Mouse (Mus musculus) layer of hippocampus, adult 9-11 months (tissue): ENCODE results near the gene Gls2.

ENCODE experiments used
- DNase-seq: peaks from one replicate; pipeline ENCODE4 v3.0.0; 2022

Gls2 gene

DNA sequence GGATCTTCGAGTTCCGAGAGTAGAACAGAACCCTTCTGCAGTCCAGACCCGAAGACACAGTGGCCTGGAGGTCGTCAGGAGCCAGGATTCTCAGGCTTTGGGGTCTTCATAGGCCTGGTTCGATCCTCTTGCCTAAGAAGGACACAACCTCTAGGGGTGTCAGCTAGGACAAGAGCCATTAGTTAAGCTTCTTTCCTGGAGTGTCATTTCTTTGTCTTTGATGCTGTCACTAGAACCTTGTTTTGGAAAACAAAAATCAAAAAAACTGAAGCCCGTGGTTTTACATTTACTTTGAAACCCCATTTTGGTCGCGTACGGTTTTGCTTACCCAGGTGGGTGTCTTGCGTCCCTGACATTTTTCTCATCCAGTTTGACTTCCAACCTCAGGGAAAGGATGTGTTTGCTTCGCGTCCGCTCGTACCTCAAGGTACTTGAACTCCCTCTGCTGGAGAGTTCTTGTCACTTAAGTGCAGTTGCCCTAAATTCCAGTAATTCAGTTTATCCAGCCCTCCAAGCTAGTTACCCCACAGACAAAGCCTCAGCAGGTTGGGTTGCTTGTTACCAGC, 38.2 kb downstream of the Gls2 start:
- DNase-seq, result peak; percentile 71

DNA sequence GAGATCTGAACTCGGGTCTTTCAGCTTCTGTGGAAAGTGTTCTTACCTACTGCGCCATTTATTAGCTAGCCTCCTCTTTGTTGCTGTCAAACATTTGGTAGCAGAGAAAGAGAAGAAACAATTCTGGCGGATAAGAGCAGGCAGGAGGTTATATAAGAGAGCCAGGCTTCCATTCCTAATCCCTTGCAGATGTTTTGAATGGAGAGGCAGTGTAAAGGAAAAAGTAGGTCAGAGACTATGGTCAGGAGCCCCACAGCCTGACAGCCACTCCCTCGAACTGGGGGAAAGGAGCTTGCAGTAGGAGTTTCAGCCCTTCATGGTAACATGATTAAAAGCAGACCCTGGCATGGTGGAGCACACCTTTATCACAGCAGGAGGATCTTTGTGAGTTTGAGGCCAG, 42.1 kb downstream of the Gls2 start:
- DNase-seq, result no peak

DNA sequence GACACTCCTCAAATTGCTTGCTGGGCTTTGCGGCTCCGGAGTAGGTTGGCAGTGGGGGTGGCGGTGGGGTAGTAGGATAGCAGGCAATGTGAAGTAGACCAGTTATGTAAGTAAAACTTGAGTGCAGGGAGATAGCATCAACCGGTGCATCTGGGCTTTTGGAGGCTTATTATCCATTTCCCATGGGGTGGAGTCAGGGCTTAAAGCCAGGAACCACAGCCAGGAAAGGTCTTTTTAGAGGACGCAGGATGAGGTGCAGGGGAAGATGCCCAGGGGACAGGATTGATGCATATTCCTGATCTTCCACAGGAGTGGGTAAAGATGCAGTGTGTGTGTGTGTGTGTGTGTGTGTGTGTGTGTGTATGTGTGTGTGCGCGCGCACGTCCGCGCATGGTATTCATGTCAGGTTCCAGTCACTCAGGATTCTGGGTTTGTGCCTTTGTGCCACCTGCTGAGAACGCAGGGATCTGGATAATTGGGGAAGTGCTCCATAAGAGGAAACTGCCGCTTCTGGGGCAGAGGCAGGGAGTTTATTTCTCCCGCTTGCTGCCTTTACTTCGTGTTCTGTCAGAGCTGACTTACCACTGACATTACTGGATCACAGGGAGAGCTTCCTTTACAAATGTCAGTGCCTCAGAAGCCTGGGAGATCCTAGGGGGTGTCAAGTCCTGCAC, 43.7 kb downstream of the Gls2 start:
- peak; percentile 21 for DNase-seq

DNA sequence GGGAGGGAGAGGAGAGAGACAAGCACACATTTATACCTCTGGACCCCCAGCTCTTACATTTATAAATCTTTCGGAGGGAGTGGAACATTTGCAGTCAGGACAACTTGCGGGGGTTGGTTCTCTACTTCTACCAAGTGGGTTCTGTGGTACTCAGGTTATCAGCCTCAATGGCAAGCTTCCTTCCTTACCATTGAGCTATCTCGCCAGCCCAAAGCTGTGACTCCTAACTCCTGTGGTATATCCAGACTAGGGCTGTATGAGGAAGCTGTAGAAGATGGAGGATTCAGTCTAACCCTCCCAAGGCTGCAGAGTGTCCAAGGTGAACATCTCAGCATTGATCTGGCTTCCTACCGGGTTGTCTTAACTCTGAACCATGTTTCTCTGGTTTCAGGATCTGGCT, 44.9 kb downstream of the Gls2 start:
- DNase-seq, result no peak

DNA sequence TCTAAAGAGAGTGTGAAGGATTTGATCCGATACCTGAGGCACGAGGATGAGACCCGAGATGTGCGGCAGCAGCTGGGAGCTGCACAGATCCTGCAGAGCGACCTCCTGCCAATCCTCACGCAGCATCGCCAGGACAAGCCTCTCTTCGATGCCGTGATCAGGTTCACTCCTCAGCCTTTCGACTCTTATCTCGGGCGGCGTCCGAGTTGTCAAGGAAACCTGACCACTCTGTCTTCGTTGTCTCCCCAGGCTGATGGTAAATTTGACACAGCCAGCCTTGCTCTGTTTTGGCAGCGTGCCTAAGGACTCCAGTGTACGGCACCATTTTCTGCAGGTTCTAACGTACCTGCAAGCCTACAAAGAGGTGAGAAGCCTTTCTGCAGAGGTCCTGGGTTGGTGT, 45.9 kb downstream of the Gls2 start:
- no peak for DNase-seq

DNA sequence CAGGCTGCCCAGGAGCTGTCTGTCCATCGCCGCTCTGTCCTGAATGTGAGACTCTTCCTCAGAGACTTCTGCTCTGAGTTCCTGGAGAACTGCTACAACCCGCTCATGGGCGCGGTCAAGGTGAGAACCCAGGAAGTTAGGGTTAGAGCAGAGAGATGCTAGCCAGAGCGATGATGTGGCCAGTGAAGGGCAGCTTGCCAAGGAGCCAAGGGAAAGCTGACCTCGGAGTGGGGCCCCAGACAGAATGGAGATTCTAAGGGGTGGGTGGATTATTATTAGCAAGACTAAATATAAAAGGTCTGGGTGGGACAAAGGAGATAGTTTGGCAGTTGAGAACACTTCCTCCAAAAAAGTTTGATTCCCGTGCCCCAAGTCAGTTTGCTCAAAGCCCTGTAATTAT, 49.0 kb downstream of the Gls2 start:
- no peak for DNase-seq

DNA sequence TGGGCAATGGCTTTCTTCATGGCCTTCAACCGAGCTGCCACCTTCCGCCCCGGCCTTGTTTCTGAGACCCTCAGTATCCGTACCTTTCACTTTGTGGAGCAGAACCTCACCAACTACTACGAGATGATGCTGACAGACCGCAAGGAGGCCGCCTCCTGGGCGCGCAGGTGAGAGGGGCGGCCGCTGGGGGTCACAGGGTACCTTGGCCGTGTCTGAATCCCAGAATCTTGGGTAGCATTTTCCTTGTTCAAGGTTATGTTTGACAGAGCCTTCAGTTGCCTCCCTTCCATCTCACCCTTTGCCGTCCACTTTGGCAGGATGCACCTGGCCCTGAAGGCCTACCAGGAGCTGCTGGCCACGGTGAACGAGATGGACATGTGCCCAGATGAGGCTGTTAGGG, 49.9 kb downstream of the Gls2 start:
- no peak for DNase-seq

DNA sequence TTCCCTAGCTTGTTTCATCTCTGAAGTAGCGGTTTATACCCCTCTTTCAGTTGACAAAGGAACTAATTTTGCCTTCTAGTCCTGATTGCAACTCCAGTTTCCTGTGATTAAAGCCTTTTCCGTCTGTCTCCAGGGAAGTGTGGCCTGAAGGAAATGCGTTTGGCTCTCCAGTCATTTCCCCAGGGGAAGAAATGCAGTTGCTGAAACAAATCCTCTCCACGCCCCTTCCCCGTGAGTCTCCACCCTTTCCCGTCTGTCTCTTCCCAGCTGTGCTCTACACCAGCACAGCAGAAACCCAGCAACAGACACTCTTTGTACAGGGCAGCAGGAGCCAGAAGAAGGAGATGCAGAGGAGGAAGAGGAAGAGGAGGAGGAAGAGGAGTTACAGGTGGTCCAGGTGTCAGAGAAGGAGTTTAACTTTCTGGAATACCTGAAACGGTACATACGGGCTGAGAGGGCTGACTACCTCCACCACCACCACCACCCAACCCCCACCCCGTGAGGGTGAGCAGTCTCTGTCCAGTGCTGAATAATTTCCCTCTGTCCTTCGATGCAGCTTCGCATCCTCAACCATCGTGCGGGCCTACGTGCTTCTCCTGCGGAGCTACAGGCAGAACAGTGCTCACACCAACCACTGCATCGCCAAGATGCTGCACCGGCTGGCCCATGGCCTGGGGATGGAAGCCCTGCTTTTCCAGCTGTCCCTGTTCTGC, 52.9 kb downstream of the Gls2 start:
- DNase-seq, result no peak

DNA sequence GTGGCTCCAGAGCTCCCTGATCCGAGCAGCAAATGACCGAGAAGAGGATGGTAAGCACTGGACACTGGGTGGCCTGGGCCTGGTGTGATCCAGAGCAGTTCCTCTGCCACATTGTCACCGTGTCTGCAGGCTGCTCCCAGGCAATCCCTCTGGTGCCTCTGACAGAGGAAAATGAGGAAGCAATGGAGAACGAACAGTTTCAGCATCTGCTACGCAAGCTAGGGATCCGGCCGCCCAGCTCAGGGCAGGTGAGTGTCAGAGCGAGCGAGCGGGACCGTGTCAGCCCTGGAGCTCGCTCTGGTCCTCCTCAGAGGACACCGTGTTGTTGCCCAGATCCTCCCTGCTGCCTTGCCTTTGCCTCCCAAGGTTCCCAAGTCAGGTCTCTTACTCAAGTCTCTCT, 56.3 kb downstream of the Gls2 start:
- DNase-seq, result no peak

DNA sequence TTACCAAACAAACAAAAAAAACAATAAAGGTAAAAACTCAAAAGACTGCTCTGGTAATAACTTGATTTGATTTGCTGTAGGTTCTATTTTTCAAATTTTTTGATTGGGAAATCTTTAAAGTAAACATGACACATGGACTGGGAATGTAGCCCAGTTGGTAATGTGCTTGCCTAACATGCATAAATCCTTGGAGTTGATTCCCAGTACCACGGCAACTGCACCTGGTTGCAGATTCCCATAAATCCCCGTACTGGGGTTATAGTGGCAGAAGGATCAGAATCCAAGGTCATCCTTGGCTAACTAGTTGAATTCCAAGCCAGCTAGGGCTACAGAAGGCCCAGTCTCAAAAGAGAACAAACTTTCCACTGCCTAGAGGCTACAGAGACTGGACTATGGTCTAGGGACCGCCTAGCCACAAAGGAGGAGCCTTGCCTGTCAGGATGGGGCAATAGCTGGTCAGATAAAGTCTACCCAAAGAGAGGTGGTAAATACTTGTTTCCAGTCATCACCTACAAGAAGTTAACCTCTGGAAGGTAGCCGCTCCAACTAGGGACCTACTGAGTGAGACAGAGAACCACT, 59.5 kb downstream of the Gls2 start, which contains the start of gene Apon:
TSS of gene Apon (plus strand) at position 420 of the 579 bp plus-strand sequence.
- DNase-seq, result no peak

DNA sequence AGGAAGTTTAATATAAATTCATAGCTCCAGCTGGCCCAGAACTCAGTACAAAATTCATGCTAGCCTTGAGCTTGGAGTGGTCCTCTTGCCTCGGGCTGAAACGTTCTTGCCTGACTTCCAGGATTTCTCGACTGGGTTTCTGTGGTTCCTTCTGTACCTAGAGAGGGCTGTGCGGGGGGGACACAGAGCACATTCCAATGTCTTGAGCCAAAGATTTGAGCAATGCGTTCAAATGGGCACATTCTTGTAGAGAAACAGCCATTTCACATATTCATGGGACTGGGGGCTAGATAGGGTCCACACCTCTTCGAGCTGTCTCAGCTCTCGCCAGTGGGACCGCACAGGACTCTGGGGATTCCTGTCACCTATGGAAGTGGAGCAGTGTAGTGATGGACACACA, 61.7 kb downstream of the Gls2 start:
- no peak for DNase-seq

DNA sequence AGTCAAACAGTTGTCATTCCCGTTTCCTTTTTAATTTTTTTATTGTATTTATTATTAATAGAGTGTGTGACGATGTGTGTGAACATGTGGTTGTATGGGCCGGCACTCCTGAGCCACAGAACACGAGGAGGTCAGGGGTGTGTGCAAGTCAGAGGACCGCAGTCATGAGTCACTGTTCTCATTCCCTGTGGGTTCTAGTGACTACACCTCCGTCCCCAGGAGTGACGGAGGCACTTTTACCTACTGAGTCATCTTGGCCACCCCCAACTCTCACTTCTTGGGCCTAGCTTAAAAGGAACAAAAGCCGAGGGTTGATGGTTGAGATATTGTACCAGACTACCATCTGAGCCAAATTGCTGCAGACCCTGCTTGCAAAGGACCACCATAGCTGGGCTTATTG, 62.1 kb downstream of the Gls2 start:
- no peak for DNase-seq

DNA sequence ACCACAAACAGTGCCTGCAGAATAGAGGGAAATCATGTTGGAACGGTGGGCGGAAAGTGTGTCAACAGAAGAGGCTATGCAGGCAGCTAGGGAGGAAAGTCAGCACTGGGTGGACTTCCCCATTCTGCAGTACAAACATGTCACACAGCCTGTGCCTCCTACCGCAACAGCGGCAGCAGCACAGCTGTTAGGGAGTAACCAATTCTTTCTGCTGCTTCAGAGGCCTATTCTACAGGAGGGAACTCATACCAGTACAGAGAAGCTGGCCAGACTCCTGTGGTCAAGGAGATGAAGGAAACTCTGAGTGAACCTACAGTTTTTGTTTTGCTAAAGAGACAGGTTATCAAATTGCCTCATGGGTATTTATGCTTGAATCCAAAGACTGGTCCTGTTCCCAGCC, 64.7 kb downstream of the Gls2 start:
- no peak for DNase-seq
